Mouse (Mus musculus) common myeloid progenitor, adult 5-6 weeks (primary cell): ENCODE results near the gene Aplf. TPM values are rescaled to one million over a fixed set of nuclear protein-coding genes. Genes with fewer than 3 reads are reported as not detected.
A peak's percentile ranks its signal among the peaks of the same experiment; 100 is the strongest.
"Not testable (repeated sequence)": the region's sequence is repeated elsewhere in the genome, so short reads cannot be mapped to it uniquely, and the experiment has no call there.

Experiments
- ATAC-seq: replicated peaks from 2 replicates; pipeline ENCODE4 v1.8.0; 2016; ENCODE audit warnings: low read depth, mild to moderate bottlenecking, moderate TSS enrichment, inconsistent platforms; ENCODE audit not compliant: poor library complexity, severe bottlenecking
- total RNA-seq: library from RNA; stranded (forward); fragments of 200-1000, 187-1606 nt; gene quantifications from 2 replicates; pipeline ENCODE4 v1.2.3, GENCODE M21; 2017

Gene Aplf
- total RNA-seq, 1 experiment from 2014 or later = 36.5 TPM

- no peak for ATAC-seq
Observed at GRCm38 (mm10) chr6:87638134-87638660, 33.8 kb downstream of the Aplf start.

GRCm38 (mm10) chr6:87632176-87632575 lies 39.8 kb downstream of the Aplf start:
- ATAC-seq = no peak

- not testable (repeated sequence) for ATAC-seq
Observed at GRCm38 (mm10) chr6:87628936-87629335, 43.1 kb downstream of the Aplf start.

- ATAC-seq = no peak
Observed at GRCm38 (mm10) chr6:87623151-87623550, 48.8 kb downstream of the Aplf start.

GRCm38 (mm10) chr6:87621281-87621680 lies 50.7 kb downstream of the Aplf start:
- no peak for ATAC-seq

GRCm38 (mm10) chr6:87618021-87618420 lies 54.0 kb downstream of the Aplf start:
- no peak for ATAC-seq

GRCm38 (mm10) chr6:87615696-87616083 lies 56.3 kb downstream of the Aplf start:
- ATAC-seq = no peak

- peak; percentile 90 for ATAC-seq
Observed at GRCm38 (mm10) chr6:87614794-87615695, 56.9 kb downstream of the Aplf start.

GRCm38 (mm10) chr6:87599825-87600224 lies 72.2 kb downstream of the Aplf start:
- no peak for ATAC-seq

- ATAC-seq = 0 out of 2 replicates have a peak, but pooled peaks have one; percentile 32
Observed at GRCm38 (mm10) chr6:87597116-87597833, 74.7 kb downstream of the Aplf start.

GRCm38 (mm10) chr6:87594188-87594587 lies 77.8 kb downstream of the Aplf start:
- ATAC-seq = no peak

- peak; percentile 79 for ATAC-seq
Observed at GRCm38 (mm10) chr6:87590394-87591281, 81.4 kb downstream of the Aplf start, which contains the start of gene Prokr1. Prokr1 (minus strand) TSS chr6:87590743.

GRCm38 (mm10) chr6:87589718-87590393 lies 82.1 kb downstream of the Aplf start:
- no peak for ATAC-seq

- no peak for ATAC-seq
Observed at GRCm38 (mm10) chr6:87583991-87584390, 88.0 kb downstream of the Aplf start.

GRCm38 (mm10) chr6:87583183-87583611 lies 88.8 kb downstream of the Aplf start:
- peak; percentile 82 for ATAC-seq

GRCm38 (mm10) chr6:87582456-87582855 lies 89.5 kb downstream of the Aplf start:
- ATAC-seq = peak; percentile 55

GRCm38 (mm10) chr6:87581581-87581980 lies 90.4 kb downstream of the Aplf start:
- ATAC-seq = no peak

- ATAC-seq = no peak
Observed at GRCm38 (mm10) chr6:87581071-87581470, 90.9 kb downstream of the Aplf start.
